ENCODE assay signal across 20 mouse cellular contexts in the genomic region with DNA sequence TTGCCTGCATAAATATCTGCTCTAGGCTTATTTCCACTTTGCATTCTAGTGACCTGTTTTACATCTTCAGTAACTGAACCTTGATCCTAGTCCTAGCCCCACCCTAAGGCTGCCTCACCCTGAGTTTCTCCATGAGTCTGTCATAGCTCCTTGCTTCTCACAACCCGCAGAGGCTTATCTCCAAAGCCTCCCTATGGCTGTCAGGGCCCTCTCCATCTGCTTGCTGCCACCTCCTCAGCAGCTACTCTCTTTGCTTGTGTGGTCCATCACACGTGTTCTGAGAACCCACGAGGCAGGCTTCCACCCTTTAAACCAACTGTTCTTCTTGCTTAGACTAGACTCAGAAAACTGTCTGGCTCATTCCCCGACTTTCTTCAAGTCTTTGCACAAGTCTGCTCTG. TPM values are rescaled to one million over a fixed set of nuclear protein-coding genes. Genes with fewer than 3 reads are reported as not detected.
DNase-seq lines count a peak whose midpoint lies in the region; ATAC-seq and TF ChIP-seq lines count a peak whose summit lies in the region.
"Had no signal": no experiment of that assay in that cellular context is flagged by ENCODE, and none has a peak within 500 bp of the region (broad histone marks: within the 10 kb centered on the region; RNA-seq: fewer than 3 reads in every experiment).

No protein-coding gene starts in this region.

- H3K36me3 ChIP-seq in intestine, postnatal 0 days (ENCODE audit: control insufficient read depth, insufficient read depth): peaks cover 5% of the 10 kb centered on the region; the same call in 1 of the 2 replicates

- peak; percentile 14 for DNase-seq in layer of hippocampus, adult 9-11 months
- no peak for DNase-seq in layer of hippocampus, postnatal 10 days (ENCODE audit: low spot score in 2 of 2)
- no peak for DNase-seq in adrenal gland, adult (ENCODE audit: inconsistent age in 2 of 2, low spot score in 1 of 2)
- DNase-seq in retina, embryonic 14.5 days (ENCODE audit: low spot score): no peak
- DNase-seq in urinary bladder, postnatal 14 days (ENCODE audit: low spot score): no peak
- DNase-seq: adrenal gland, postnatal 10 days; cerebellum, adult 8-10 months; gastrocnemius, postnatal 36 days; lung, adult 18-20 months; right cerebral cortex, postnatal 4 days; thymus, postnatal 25 days had no signal

- WGBS in intestine, postnatal 0 days: 62% methylated on average over 4 of the region's 4 CpGs

- H3K9ac ChIP-seq in intestine, postnatal 0 days (ENCODE audit: low read depth, low read length): no peak overlapping the region
- H3K9ac ChIP-seq: midbrain, embryonic 15.5 days had no signal

- H3K4me1 ChIP-seq in intestine, postnatal 0 days (replicated peaks; ENCODE audit: control insufficient read depth, insufficient read depth, low read length): no peaks in the 10 kb centered on the region; the same call in 1 of the 2 replicates
- H3K4me1 ChIP-seq: midbrain, embryonic 15.5 days had no signal

- no peak overlapping the region for H3K4me2 ChIP-seq in intestine, postnatal 0 days (replicated peaks; ENCODE audit: low read depth)
- H3K4me2 ChIP-seq: heart, embryonic 11.5 days; midbrain, embryonic 15.5 days had no signal

- 0 out of 2 replicates have a peak, but pooled peaks have one; percentile 37 for ATAC-seq in erythroid progenitor cell, adult 5-6 weeks (replicated peaks; ENCODE audit: low FRiP score, poor library complexity, severe bottlenecking)
- peak; percentile 89 for ATAC-seq in intestine, postnatal 0 days
- peak; percentile 42 for ATAC-seq in megakaryocyte progenitor cell, adult 5-6 weeks (replicated peaks; ENCODE audit: poor library complexity)
- ATAC-seq: forebrain, embryonic 16.5 days; hindbrain, postnatal 0 days; midbrain, embryonic 15.5 days had no signal

- no peaks in the 10 kb centered on the region for H3K9me3 ChIP-seq in intestine, postnatal 0 days (ENCODE audit: control insufficient read depth)
- H3K9me3 ChIP-seq: G1E; midbrain, embryonic 15.5 days had no signal

- H3K27ac ChIP-seq in intestine, postnatal 0 days (ENCODE audit: low read depth, low read length): peak overlapping the region; percentile 42; the same call in 1 of the 2 replicates
- H3K27ac ChIP-seq: hindbrain, postnatal 0 days; macrophage; midbrain, embryonic 15.5 days had no signal

- TF ChIP-seq CTCF in intestine, postnatal 0 days (IDR thresholded peaks at IDR 0.05; ENCODE audit: low read depth): no peak

- H3K27me3 ChIP-seq in intestine, postnatal 0 days (replicated peaks; ENCODE audit: control insufficient read depth, insufficient read depth, low read length): no peaks in the 10 kb centered on the region
- H3K27me3 ChIP-seq: midbrain, embryonic 15.5 days had no signal

- no peak overlapping the region for H3K4me3 ChIP-seq in intestine, postnatal 0 days (ENCODE audit: low read depth, low read length)
- H3K4me3 ChIP-seq: midbrain, embryonic 15.5 days had no signal

RNA-seq across cellular contexts. Expression of gene Fkbp9, which starts 45.0 kb away (rescaled TPM):
- 10 to 100 TPM; 39.0 to 40.2 TPM for total RNA-seq in layer of hippocampus, postnatal 10 days (2021)
- total RNA-seq in erythroid progenitor cell, adult 5-6 weeks (2015; ENCODE audit: low replicate concordance): 2.9 TPM in 1 of 2 replicates, not detected in the other
- 0.68 and 1.9 TPM in 2 replicates for total RNA-seq in erythroid progenitor cell, adult 5-6 weeks (2017; ENCODE audit: low replicate concordance)
- polyA plus RNA-seq in intestine, postnatal 0 days (2015; fragmentation: Nextera tagmentation; extraction: Ambion mirVana): 38.0 and 39.4 TPM in 2 replicates
- total RNA-seq in megakaryocyte progenitor cell, adult 5-6 weeks (2015): 4.3 and 5.1 TPM in 2 replicates
- 11.6 and 12.1 TPM in 2 replicates for total RNA-seq in megakaryocyte progenitor cell, adult 5-6 weeks (2017)
- polyA plus RNA-seq: G1E had no signal

RNA-seq across cellular contexts. Expression of gene Nt5c3, which starts 46.9 kb away (rescaled TPM):
- total RNA-seq in layer of hippocampus, postnatal 10 days (2021): 10 to 100 TPM; 50.0 to 51.5 TPM
- total RNA-seq in erythroid progenitor cell, adult 5-6 weeks (2015; ENCODE audit: low replicate concordance): 371 and 463 TPM in 2 replicates
- total RNA-seq in erythroid progenitor cell, adult 5-6 weeks (2017; ENCODE audit: low replicate concordance): 280 and 388 TPM in 2 replicates
- polyA plus RNA-seq in intestine, postnatal 0 days (2015; fragmentation: Nextera tagmentation; extraction: Ambion mirVana): 43.6 and 44.7 TPM in 2 replicates
- 87.8 and 89.5 TPM in 2 replicates for total RNA-seq in megakaryocyte progenitor cell, adult 5-6 weeks (2015)
- 51.0 and 57.2 TPM in 2 replicates for total RNA-seq in megakaryocyte progenitor cell, adult 5-6 weeks (2017)

RNA-seq across cellular contexts. Expression of gene Vmn1r4, which starts 46.9 kb away (rescaled TPM):
- total RNA-seq in layer of hippocampus, postnatal 10 days (2021): under 1 TPM; 0.23 to 0.36 TPM
- 2.2 TPM in 1 of 2 replicates, not detected in the other for total RNA-seq in erythroid progenitor cell, adult 5-6 weeks (2015; ENCODE audit: low replicate concordance)
- 0.30 TPM in 1 of 2 replicates, not detected in the other for total RNA-seq in erythroid progenitor cell, adult 5-6 weeks (2017; ENCODE audit: low replicate concordance)
- 0.07 and 0.14 TPM in 2 replicates for polyA plus RNA-seq in intestine, postnatal 0 days (2015; fragmentation: Nextera tagmentation; extraction: Ambion mirVana)
- total RNA-seq in megakaryocyte progenitor cell, adult 5-6 weeks (2015): 0.29 and 0.37 TPM in 2 replicates
- 0.54 and 0.58 TPM in 2 replicates for total RNA-seq in megakaryocyte progenitor cell, adult 5-6 weeks (2017)
- polyA plus RNA-seq: G1E had no signal

Comparison
In these comparisons a context has a peak if more than half of its experiments do, and no peak if none do; other contexts are left out.
1. ATAC-seq: peak in every context shown above with its lines; median percentile 89 in intestine, postnatal 0 days; 42 in megakaryocyte progenitor cell, adult 5-6 weeks; 37 in erythroid progenitor cell, adult 5-6 weeks.